Mouse (Mus musculus): ENCODE measurements around the gene Arl10. TPM values are rescaled to one million over a fixed set of nuclear protein-coding genes. Genes with fewer than 3 reads are reported as not detected.
A peak's percentile ranks its signal among the peaks of the same experiment; 100 is the strongest.

Arl10 gene
- polyA plus RNA-seq, 1 experiment: 11.5 TPM

- TF ChIP-seq FLI1 (IDR thresholded peaks at IDR 0.05; ENCODE audit: low read length) (no peak), GATA1 (IDR thresholded peaks at IDR 0.05; ENCODE audit: borderline replicate concordance, low read length) (no peak)
- H3K4me3 ChIP-seq (replicated peaks): peak overlapping the region; percentile 91
These were observed 10.3 kb upstream of the Arl10 start for GRCm38 (mm10) chr13:54564232-54565200.

GRCm38 (mm10) chr13:54565201-54565581 is 9.6 kb upstream of the Arl10 start, which contains the start of gene 4833439L19Rik:
TSS of gene 4833439L19Rik (minus strand) at chr13:54565435.
- Histone ChIP-seq H3K36me3 (replicated peaks; ENCODE audit: low read length) (peaks cover 35% of the 10 kb centered on the region), H3K4me3 (replicated peaks) (peak within 1 kb of the TSS; percentile 91), H3K4me1 (peaks cover 91% of the 10 kb centered on the region), H3K27me3 (replicated peaks) (no peaks in the 10 kb centered on the region), H3K9me3 (no peaks in the 10 kb centered on the region)
- TF ChIP-seq FLI1 (IDR thresholded peaks at IDR 0.05; ENCODE audit: low read length) (no peak), GATA1 (IDR thresholded peaks at IDR 0.05; ENCODE audit: borderline replicate concordance, low read length) (no peak)

More at GRCm38 (mm10) chr13:54564232-54565200, 10.3 kb upstream of the Arl10 start:
- Histone ChIP-seq H3K36me3 (replicated peaks; ENCODE audit: low read length) (peaks cover 42% of the 10 kb centered on the region), H3K9me3 (no peaks in the 10 kb centered on the region), H3K27me3 (replicated peaks) (no peaks in the 10 kb centered on the region), H3K4me1 (peaks cover 92% of the 10 kb centered on the region)

GRCm38 (mm10) chr13:54565594-54566345 is 9.0 kb upstream of the Arl10 start:
- H3K36me3 ChIP-seq (replicated peaks; ENCODE audit: low read length): peaks cover 29% of the 10 kb centered on the region
- peaks cover 85% of the 10 kb centered on the region for H3K4me1 ChIP-seq
- no peaks in the 10 kb centered on the region for H3K27me3 ChIP-seq (replicated peaks)
- H3K9me3 ChIP-seq: no peaks in the 10 kb centered on the region
- TF ChIP-seq FLI1 (IDR thresholded peaks at IDR 0.05; ENCODE audit: low read length): no peak
- no peak for TF ChIP-seq GATA1 (IDR thresholded peaks at IDR 0.05; ENCODE audit: borderline replicate concordance, low read length)
- peak overlapping the region; percentile 91 for H3K4me3 ChIP-seq (replicated peaks)

GRCm38 (mm10) chr13:54568380-54568779 is 6.4 kb upstream of the Arl10 start:
- no peak overlapping the region for H3K4me3 ChIP-seq (replicated peaks)
- H3K9me3 ChIP-seq: no peaks in the 10 kb centered on the region
- H3K4me1 ChIP-seq: peaks cover 69% of the 10 kb centered on the region

DNA sequence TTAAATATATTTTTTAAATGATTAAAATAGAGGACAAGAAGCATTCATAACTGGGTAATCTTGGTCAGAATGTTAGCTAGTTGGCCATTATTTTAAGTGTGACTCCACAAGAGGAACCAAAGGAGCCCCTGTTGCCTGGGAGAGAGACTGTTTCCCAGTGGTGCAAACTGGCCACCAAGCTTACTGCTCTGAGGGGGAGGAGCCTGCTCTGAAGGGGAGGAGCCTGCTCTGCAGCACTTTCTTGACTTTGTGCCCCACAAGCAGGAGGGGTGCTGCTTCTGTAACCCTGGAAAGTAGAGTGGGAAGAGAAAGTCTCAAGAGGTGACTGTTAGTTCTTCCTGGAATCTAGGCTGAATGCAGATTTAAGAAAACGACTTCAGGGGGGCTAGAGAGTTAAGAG is 5.5 kb upstream of the Arl10 start:
- H3K4me3 ChIP-seq (replicated peaks): no peak overlapping the region
- peaks cover 62% of the 10 kb centered on the region for H3K4me1 ChIP-seq
- no peaks in the 10 kb centered on the region for H3K36me3 ChIP-seq (replicated peaks; ENCODE audit: low read length)
- no peaks in the 10 kb centered on the region for H3K9me3 ChIP-seq
- TF ChIP-seq FLI1 (IDR thresholded peaks at IDR 0.05; ENCODE audit: low read length): no peak
- no peak for TF ChIP-seq GATA1 (IDR thresholded peaks at IDR 0.05; ENCODE audit: borderline replicate concordance, low read length)
- no peaks in the 10 kb centered on the region for H3K27me3 ChIP-seq (replicated peaks)

More at GRCm38 (mm10) chr13:54568380-54568779, 6.4 kb upstream of the Arl10 start:
- H3K27me3 ChIP-seq (replicated peaks): no peaks in the 10 kb centered on the region
- H3K36me3 ChIP-seq (replicated peaks; ENCODE audit: low read length): peaks cover 4% of the 10 kb centered on the region
- no peak for TF ChIP-seq FLI1 (IDR thresholded peaks at IDR 0.05; ENCODE audit: low read length)
- no peak for TF ChIP-seq GATA1 (IDR thresholded peaks at IDR 0.05; ENCODE audit: borderline replicate concordance, low read length)

DNA sequence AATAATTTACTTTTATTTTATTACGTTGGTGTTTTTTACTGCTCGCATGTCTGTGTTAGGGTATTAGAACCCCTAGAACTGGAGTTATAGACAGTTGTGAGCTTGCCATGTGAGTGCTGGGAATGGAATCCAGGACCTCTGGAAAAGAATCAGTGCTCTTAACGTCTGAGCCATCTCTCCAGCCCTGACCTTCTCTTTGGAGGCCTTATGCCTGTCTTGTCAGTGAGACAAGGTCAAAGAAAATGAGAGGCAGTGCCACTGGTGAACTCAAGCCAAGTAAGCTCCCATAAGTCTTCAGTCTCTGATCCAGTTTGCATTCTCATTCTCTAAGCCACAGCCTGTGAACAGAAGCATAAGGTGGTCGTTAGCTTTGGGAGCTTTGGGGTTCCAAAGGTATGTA is 4.1 kb upstream of the Arl10 start:
- H3K36me3 ChIP-seq (replicated peaks; ENCODE audit: low read length): no peaks in the 10 kb centered on the region
- no peaks in the 10 kb centered on the region for H3K27me3 ChIP-seq (replicated peaks)
- peaks cover 68% of the 10 kb centered on the region for H3K4me1 ChIP-seq
- no peak for TF ChIP-seq GATA1 (IDR thresholded peaks at IDR 0.05; ENCODE audit: borderline replicate concordance, low read length)
- no peak for TF ChIP-seq FLI1 (IDR thresholded peaks at IDR 0.05; ENCODE audit: low read length)
- no peaks in the 10 kb centered on the region for H3K9me3 ChIP-seq
- no peak overlapping the region for H3K4me3 ChIP-seq (replicated peaks)

DNA sequence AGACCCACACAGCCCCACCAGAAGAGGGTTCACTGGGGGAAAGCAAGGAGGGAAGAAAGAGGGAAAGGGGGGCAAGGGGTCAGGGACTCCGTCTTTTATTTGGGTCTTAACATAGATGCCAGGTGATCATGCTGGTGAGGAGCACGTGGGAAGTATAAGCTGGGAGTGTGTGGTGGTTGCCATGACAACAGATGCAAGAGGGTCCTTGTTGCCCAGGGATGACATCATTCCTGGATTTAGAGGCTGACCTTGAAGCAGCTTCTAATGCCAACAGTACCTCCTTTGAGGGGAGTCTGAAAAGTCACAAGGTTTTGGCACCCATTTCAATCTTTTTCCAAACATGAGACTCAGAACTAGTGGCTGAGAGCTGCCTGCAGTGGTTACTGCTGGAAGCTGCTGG is 3.2 kb upstream of the Arl10 start:
- Histone ChIP-seq H3K27me3 (replicated peaks) (no peaks in the 10 kb centered on the region), H3K4me1 (peaks cover 68% of the 10 kb centered on the region)
- TF ChIP-seq FLI1 (IDR thresholded peaks at IDR 0.05; ENCODE audit: low read length): no peak
- no peak for TF ChIP-seq GATA1 (IDR thresholded peaks at IDR 0.05; ENCODE audit: borderline replicate concordance, low read length)

DNA sequence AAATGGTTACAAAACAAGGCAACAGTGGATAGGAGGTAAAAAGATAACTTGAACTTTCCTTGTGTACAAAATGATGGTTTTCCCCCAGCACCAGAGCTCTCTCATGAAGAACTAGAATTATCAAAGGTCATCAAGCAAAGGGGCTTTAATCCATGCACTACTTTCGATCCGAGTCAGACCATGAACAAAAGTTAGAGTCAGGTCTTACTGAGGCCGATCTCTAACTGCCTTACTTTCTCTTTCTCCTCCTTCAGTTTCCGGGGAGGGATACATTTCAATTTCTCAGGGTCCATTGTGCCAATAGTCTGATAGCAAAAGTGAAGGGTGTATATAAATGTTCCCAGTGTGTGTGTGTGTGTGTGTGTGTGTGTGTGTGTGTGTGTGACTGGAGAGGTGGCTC is 2.2 kb upstream of the Arl10 start:
- H3K9me3 ChIP-seq: no peaks in the 10 kb centered on the region

More for the DNA sequence above, 3.2 kb upstream of the Arl10 start:
- H3K9me3 ChIP-seq: no peaks in the 10 kb centered on the region
- no peak overlapping the region for H3K4me3 ChIP-seq (replicated peaks)
- peaks cover 6% of the 10 kb centered on the region for H3K36me3 ChIP-seq (replicated peaks; ENCODE audit: low read length)

GRCm38 (mm10) chr13:54575489-54575888 is 674 bp downstream of the Arl10 start:
- TF ChIP-seq FLI1 (IDR thresholded peaks at IDR 0.05; ENCODE audit: low read length): no peak
- no peak for TF ChIP-seq GATA1 (IDR thresholded peaks at IDR 0.05; ENCODE audit: borderline replicate concordance, low read length)
- H3K27me3 ChIP-seq (replicated peaks): no peaks in the 10 kb centered on the region
- H3K4me1 ChIP-seq: peaks cover 58% of the 10 kb centered on the region
- H3K36me3 ChIP-seq (replicated peaks; ENCODE audit: low read length): peaks cover 44% of the 10 kb centered on the region
- H3K9me3 ChIP-seq: no peaks in the 10 kb centered on the region
- peak overlapping the region; percentile 97 for H3K4me3 ChIP-seq (replicated peaks)

More for the DNA sequence above, 2.2 kb upstream of the Arl10 start:
- H3K27me3 ChIP-seq (replicated peaks): no peaks in the 10 kb centered on the region
- H3K4me1 ChIP-seq: peaks cover 67% of the 10 kb centered on the region
- H3K4me3 ChIP-seq (replicated peaks): no peak overlapping the region
- peaks cover 15% of the 10 kb centered on the region for H3K36me3 ChIP-seq (replicated peaks; ENCODE audit: low read length)
- TF ChIP-seq GATA1 (IDR thresholded peaks at IDR 0.05; ENCODE audit: borderline replicate concordance, low read length) (no peak), FLI1 (IDR thresholded peaks at IDR 0.05; ENCODE audit: low read length) (no peak)

Measured in megakaryocyte, embryonic 14.5 days (primary cell).